Mouse (Mus musculus): ENCODE results near the gene Zfp607a.

DNA sequence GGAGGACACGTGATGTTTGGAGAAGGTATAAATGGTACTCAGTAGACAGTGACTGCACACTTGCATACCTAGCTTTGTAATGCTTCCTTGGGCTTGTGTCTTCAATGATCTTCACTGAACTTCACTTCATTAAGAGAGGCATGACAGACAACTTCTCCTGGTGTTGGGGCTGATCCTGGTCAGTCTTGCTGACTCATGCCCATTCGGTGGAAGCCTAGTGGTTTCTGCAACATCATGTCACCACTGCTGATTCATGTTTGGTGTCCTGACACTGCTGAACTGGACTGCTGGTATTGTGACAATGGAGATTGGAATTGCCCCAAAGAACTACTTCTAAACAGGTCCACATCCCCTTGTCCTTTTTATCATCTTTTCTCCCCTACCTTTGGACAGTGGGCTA, 23.2 kb upstream of the Zfp607a start:
- TF ChIP-seq CTCF (IDR thresholded peaks at IDR 0.05; ENCODE audit: insufficient read depth, low read depth, low read length) (no peak), POLR2A (IDR thresholded peaks at IDR 0.05; ENCODE audit: insufficient read depth, low read depth, low read length) (no peak)

Measured in olfactory bulb, adult 2 months (tissue).